Mouse (Mus musculus) CD4-positive, CD25-positive, alpha-beta regulatory T cell, adult 4 months (primary cell): ENCODE results near the gene Tnfrsf21. TPM values are rescaled to one million over a fixed set of nuclear protein-coding genes. Genes with fewer than 3 reads are reported as not detected.

Experiments used
- ATAC-seq: one replicate; pipeline ENCODE4 v1.8.0; 2017
- polyA plus RNA-seq, 2 experiments: library from polyadenylated mRNA; unstranded; fragments of 100-300 nt; shearing (Covaris generic); gene quantifications; one replicate each; pipeline ENCODE4 v1.2.1; 2017

Tnfrsf21 gene
- polyA plus RNA-seq, 2 experiments from 2014 or later, result 0.32 TPM; not detected in 1

GRCm38 (mm10) chr17:43130115-43130869 is 113.9 kb downstream of the Tnfrsf21 start:
- no peak for ATAC-seq

GRCm38 (mm10) chr17:43130870-43131264 is 114.5 kb downstream of the Tnfrsf21 start:
- no peak for ATAC-seq

GRCm38 (mm10) chr17:43132477-43132876 is 116.1 kb downstream of the Tnfrsf21 start:
- ATAC-seq, result no peak

- ATAC-seq, result no peak
Observed at GRCm38 (mm10) chr17:43133106-43133505, 116.8 kb downstream of the Tnfrsf21 start.

GRCm38 (mm10) chr17:43134991-43135390 is 118.6 kb downstream of the Tnfrsf21 start:
- ATAC-seq, result no peak

DNA sequence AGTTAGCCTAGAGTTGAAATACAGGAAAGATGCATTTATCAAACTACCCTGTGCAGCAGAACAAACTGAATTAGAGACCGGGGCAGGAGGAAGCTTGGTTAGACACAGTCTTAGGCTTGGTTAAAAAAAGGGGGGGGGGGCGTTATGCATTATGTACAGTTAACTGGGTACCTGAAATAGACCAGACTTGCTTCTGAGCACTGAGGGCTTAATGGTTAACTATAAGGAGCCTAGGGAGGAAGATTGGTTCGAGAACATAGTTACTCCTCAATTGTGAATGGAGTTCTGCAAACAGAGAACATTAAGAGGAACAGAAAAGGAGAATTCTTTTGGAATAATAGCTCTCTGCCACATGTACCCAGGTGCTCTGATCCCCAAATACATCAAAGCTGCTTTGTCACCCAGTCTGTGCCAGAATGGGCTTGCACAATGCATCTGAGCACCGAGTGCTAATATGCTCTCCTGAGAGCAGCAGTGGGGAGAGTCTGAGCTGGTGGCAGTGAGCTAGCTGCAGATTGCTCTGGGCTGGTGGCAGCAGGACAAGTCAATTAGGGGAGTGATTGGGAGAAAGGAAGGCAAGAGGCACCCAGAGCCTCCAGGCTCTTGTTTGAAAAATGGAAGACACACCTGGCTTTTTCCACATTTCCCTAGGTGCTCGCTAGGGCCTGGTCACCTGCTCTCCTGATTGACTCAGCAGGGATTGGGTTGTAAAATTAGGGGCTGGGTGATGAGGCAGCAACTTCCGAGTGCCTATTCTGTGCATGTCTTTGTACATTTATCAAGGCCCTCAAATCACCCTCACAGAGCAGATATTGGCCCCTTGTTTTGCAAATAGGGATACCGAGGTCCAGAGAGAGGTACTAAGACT is 119.3 kb downstream of the Tnfrsf21 start:
- ATAC-seq, result no peak

DNA sequence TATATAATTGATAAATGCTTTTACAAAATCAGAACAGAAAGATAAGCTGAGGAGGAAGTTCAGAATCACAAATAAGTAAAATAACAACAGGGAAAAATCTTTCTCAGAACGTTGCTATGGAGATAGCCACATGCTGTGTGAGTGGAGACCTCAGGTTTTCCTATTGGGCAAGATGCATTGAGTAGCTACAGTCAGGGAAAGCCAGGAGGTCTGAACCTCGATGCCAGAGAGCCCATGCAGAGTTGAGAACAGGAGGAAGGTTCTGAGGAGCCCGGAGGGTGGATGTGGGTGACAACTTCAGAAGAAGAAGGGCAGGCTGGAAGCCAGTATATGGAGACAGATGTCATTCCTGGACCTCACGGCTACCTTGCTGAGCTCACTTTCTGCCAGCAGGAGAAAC is 120.4 kb downstream of the Tnfrsf21 start:
- ATAC-seq, result no peak

GRCm38 (mm10) chr17:43137838-43138237 is 121.5 kb downstream of the Tnfrsf21 start:
- no peak for ATAC-seq

- no peak for ATAC-seq
Observed at GRCm38 (mm10) chr17:43138356-43138755, 122.0 kb downstream of the Tnfrsf21 start.

Other genes with a start within 250 kb of the Tnfrsf21 start
- 10 to 100 TPM; 13.3 to 14.8 TPM for gene Cd2ap, start 139.9 kb upstream of the Tnfrsf21 start, polyA plus RNA-seq